Mouse (Mus musculus): ENCODE results near the gene Tmem169.

Gene Tmem169

GRCm38 (mm10) chr1:72326162-72326821 lies 42.1 kb downstream of the Tmem169 start:
- no peak for DNase-seq (ENCODE audit: low read depth, low spot score)

DNA sequence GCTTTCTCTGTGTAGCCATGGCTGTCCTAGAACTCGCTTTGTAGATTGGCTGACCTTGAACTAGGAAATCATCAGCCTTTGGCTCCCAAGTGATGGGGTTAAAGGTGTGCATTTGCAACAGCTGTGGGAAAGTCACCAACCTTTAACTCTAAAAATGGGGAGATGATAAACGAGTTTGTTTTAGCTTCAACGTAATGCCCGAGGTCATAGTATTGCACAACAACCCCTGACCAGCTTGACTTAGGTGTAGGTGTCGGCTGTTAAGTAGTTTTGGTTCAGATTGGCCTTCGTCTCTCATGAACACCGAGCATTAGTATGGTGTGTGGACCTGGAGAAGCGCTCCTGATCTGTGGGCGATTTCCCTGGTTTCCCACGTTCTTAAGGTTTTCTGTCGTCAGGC lies 50.6 kb downstream of the Tmem169 start:
- no peak for DNase-seq (ENCODE audit: low read depth, low spot score)

DNA sequence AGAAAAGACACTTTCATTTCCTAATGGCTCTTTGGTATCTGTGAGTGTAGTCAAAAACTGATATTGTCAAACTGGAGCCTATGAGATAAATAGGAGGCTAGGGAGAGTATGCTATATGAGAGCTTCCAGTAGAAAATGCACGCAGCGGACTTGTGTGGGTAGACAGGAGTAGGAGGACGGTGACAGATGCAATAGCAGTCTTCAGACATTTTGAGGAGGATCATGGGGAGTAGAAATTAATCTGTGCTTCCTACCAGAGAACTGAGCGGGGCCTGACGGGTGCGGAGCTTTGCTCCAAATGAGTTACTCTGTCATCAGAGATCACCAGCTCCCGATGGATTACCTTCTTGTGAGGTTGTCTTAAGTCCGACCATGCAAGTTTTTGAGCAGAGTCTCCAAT lies 52.6 kb downstream of the Tmem169 start:
- no peak for DNase-seq (ENCODE audit: low read depth, low spot score)

DNA sequence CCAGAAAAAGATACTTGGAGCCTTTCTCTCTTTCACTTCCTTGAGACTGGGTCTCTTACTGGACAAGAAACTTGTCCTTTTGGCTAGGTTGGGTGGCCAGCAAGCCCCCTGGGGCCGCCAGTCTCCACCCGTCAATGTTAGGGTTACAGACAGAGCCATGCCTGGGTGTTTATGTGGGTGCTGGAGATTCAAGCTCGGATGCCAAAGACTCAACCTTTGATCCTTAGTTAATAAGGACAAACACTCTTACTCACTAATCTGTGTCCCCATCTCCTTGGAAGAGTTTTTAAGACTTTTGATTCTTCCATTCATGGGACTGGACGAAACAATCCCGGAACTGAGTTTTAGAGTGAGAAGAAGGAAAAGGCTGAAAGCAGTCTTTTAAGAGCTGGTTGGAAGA lies 54.2 kb downstream of the Tmem169 start:
- DNase-seq (ENCODE audit: low read depth, low spot score): no peak

- DNase-seq (ENCODE audit: low read depth, low spot score): no peak
Measured at GRCm38 (mm10) chr1:72347873-72348272, 63.7 kb downstream of the Tmem169 start.

All from brain, embryonic 18.5 days (tissue).